Mouse (Mus musculus) G1E (cell line): ENCODE measurements around the gene Fam50a.

ENCODE experiments used
- CTCF ChIP-seq: IDR thresholded peaks from 2 replicates; pipeline ENCODE4 v1.5.1; 2012; ENCODE audit warnings: low read depth, low read length, inconsistent platforms, mixed read lengths
- GATA1 ChIP-seq: IDR thresholded peaks from 2 replicates; pipeline ENCODE4 v1.6.1; 2012; ENCODE audit warnings: borderline replicate concordance, low read length, inconsistent platforms, mixed read lengths
- GATA2 ChIP-seq: IDR thresholded peaks from 2 replicates; pipeline ENCODE4 v1.6.1; 2012; ENCODE audit warnings: low read depth, low read length, inconsistent platforms, borderline replicate concordance
- POLR2AphosphoS5 ChIP-seq: IDR thresholded peaks from 2 replicates; pipeline ENCODE4 v1.6.1; 2012; ENCODE audit warnings: low read depth, low read length, inconsistent platforms; ENCODE audit not compliant: insufficient replicate concordance
- TAL1 ChIP-seq: conservative IDR thresholded peaks from 2 replicates; pipeline ENCODE4 v1.6.1; 2012; ENCODE audit warnings: low read depth, low read length, inconsistent platforms, mixed read lengths

- TF ChIP-seq TAL1 (no peak), CTCF (no peak), GATA1 (no peak), POLR2AphosphoS5 (no peak), GATA2 (no peak)
These were observed 46.3 kb downstream of the Fam50a start for GRCm38 (mm10) chrX:74359171-74359570.
